Mouse (Mus musculus) adrenal gland, postnatal 36 days (tissue): Measurements from ENCODE around the gene Pum1. TPM values are rescaled to one million over a fixed set of nuclear protein-coding genes. Genes with fewer than 3 reads are reported as not detected.
A peak's percentile ranks its signal among the peaks of the same experiment; 100 is the strongest.

ENCODE experiments used
- DNase-seq, 2 experiments: peaks; one replicate each; pipeline ENCODE4 v3.0.0; 2021; ENCODE audit warnings: mixed read lengths in 1 of 2
- total RNA-seq, 2 experiments: library from RNA; stranded (reverse); gene quantifications; 2 replicates each; pipeline ENCODE4 v1.2.3; 2021

The Pum1 gene
- total RNA-seq, 2 experiments from 2014 or later: 77.2 to 80.1 TPM

DNA sequence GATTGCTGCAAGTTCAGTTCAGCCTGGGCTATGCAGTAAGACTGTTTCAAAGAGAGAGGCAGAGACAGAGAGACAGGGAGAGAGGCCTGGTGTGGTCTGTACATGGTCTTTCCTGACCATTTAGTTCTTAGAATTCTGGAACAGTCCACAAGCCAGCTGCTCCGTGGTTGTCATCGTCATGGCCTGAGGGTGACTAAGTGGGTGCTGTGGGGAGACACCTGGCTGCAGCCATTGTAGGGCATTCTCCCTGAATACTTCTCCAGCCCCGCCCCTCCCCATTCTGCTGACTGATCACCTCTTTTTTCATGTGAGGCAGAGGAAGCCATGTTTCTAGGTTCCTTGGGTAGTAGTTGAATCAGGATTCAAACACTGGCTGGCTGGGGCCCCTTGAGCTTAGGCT, 156.7 kb downstream of the Pum1 start:
- DNase-seq: no peak

DNA sequence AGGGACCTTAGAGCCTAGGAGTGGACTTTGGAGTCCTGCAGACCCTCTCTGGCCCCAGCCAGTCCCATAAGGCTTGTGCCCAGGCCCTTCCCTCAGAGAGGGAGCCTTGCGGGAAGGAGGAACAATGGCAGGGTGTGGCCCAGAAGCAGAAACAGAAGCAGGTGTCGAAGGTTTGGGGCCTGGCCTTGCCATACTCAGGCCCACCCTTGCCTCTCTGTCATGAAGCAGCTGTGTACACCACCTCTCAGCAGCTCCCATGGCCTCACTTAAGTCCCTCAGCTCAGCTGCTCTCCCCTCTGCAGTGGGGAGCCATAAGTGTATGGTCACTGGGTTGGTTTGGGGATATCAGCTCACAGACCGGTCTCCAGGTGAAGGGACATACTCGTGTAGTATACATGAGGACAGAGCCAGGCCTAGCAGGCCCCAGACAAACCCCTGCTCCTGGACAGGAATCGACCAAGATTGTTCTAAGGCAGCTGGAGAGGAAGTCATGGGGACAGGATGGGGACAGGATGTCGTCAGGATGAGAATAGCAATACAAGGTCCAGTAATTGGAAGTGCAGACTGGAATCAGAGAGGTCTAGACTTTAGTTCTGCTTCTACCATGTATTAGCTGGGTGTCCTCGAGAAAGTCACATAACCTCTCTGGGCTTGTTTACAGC, 157.6 kb downstream of the Pum1 start:
- no peak for DNase-seq

DNA sequence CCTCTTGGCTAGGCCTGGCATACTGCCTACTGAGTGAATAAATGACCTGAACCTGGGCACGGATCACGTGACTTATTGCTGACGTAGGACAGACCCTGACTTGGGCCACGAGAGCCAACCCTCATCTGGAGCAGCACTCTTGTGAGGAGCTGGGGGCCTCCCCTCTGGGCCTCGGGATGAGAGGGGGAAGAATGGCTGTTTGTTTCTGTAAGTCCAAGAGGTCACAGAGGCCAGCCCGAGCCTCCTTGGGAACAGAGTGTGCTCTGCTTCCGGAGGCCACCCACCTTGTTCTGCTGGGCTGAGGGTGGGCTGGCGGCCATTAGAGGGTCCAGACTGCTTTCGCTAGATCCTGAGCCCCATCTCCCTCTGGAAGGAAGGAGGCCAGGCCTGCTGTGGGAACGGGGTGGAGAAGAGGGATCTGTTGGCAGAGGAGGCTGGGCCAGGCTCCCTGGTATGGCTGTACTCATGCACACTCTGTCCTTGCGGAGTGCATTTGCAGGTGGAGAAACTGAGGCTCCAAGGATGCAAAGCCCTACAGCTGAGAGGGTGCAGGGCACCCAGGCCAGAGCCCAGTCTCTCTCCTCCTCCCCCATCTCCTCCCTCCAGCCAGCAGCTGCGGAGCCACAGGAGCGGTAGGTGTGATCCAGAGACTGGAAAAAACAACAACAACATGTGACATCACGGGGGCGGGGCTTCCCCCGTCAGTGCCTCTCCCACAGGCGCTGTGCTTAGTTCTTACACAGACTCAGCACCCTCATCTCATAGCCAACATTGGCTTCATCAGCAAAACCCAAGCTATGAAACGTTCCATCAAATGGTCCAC, 165.9 kb downstream of the Pum1 start:
- DNase-seq: peak; percentile 58 to 74

Other genes with a start within 250 kb of the Pum1 start
- 1 to 10 TPM; 7.0 to 9.9 TPM for gene Nkain1, start 89.1 kb upstream of the Pum1 start, total RNA-seq
- gene Sdc3, start 129.2 kb downstream of the Pum1 start, total RNA-seq: 100 to 1,000 TPM; 294 to 435 TPM
- gene Laptm5, start 249.8 kb downstream of the Pum1 start, total RNA-seq: 10 to 100 TPM; 21.7 to 31.3 TPM